Mouse (Mus musculus): ENCODE measurements around the gene Fam13a.

- TF ChIP-seq CTCF (IDR thresholded peaks at IDR 0.05; ENCODE audit: low read depth, low read length) (no peak), TAL1 (conservative IDR thresholded peaks at IDR 0.05; ENCODE audit: low read depth, low read length) (no peak), GATA1 (IDR thresholded peaks at IDR 0.05; ENCODE audit: borderline replicate concordance, low read length) (no peak)
Measured at GRCm38 (mm10) chr6:58922511-58922910, 101.8 kb downstream of the Fam13a start.
